Mouse (Mus musculus): ENCODE results near the gene Csad. TPM values are rescaled to one million over a fixed set of nuclear protein-coding genes. Genes with fewer than 3 reads are reported as not detected.
A peak's percentile ranks its signal among the peaks of the same experiment; 100 is the strongest.
"Not testable (repeated sequence)": the region's sequence is repeated elsewhere in the genome, so short reads cannot be mapped to it uniquely, and the experiment has no call there.

Csad gene
- polyA plus RNA-seq, 1 experiment: 241 TPM

DNA sequence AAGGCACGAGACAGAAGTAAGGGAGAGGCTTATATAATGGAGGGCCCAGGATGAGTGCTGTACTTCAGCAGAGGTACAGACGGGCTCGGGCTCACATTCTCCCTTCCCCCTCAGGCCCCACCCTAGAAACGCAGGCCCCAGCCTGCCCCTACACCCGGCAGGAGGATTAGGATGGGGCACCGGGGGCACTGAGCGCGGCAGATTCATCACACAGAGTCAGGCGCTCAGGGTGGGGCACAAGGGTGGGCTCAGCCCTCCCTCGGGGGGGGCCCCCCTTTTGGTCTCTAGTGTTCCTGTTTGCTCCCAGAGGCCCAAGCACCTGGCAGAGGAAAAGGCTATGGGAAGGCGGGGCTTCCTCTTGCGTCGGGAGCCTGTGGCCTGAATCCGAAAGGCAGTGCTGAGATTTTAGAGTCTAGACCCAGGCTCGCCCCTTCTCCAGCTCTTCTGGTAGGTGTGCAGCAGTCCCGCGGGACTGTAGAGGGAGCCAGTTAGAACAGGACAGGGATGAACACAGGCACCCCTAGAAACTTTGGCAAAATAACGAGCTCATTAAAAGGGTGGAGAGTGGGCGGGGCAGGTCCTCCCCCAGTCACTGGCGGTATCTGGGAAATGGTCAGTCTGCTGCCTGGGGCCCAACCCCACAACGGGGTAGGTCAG is 31.0 kb upstream of the Csad start:
- DNase-seq (ENCODE audit: low read depth): no peak

DNA sequence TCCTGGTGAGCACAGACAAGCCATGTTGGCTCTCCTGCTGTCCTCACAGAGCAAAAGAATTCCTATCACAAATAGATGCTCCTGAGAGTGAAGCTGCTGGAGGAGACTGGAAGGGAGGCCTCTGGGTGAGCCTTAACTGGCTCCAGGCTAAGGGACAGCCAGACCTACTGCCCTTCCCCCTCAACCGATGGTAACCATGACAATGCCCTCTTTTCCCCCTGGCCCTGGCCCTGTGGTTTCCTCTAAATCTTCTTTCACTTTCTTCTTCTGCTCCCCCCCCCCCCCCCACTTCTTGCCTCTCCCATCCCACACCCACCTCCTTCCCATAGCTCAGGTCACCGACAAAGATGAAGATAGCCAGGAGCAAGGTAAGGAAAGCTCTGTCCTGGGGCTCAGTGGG is 29.4 kb upstream of the Csad start:
- DNase-seq (ENCODE audit: low read depth): no peak

DNA sequence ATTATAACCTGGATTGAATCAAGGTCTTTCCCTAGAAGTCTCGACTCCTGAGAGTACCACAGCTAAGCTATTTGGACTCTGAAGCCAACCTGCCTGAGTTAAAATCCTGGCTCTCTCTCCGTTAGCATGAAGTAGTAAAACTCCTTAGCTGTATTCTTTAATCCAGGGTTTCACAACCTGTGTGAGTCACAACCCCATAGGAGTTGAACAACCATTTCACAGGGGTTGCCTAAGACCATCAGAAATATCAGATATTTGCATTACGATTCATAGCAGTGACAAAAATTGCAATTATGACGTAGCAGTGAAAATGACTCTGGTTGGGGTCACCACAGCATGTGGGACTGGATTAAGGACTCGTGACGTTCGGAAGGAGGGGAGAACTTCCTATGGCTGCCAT is 28.2 kb upstream of the Csad start:
- DNase-seq (ENCODE audit: low read depth): no peak

DNA sequence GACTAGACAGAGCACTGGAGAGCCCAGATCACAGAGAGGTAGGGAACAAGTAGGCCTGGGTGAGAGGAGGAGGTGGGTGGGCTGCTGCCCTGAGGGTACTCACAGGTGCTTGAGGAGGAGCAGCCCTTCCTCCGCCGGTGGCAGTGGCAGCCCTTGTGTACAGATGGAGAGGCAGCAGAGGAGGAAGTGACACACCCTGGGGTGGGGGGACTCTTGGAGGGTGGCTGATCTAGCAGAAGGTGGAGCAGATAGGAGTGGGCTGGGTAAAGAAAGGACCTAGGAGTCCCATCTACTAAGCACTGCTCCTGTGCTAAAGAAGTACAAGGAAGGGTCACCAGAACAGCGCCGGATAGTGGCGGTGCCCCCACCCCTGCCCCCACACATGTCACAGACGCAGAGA is 27.2 kb upstream of the Csad start, which contains the start of gene Itgb7:
TSS of gene Itgb7 (minus strand) at position 197 of the 400 bp plus-strand sequence.
- DNase-seq (ENCODE audit: low read depth): no peak

DNA sequence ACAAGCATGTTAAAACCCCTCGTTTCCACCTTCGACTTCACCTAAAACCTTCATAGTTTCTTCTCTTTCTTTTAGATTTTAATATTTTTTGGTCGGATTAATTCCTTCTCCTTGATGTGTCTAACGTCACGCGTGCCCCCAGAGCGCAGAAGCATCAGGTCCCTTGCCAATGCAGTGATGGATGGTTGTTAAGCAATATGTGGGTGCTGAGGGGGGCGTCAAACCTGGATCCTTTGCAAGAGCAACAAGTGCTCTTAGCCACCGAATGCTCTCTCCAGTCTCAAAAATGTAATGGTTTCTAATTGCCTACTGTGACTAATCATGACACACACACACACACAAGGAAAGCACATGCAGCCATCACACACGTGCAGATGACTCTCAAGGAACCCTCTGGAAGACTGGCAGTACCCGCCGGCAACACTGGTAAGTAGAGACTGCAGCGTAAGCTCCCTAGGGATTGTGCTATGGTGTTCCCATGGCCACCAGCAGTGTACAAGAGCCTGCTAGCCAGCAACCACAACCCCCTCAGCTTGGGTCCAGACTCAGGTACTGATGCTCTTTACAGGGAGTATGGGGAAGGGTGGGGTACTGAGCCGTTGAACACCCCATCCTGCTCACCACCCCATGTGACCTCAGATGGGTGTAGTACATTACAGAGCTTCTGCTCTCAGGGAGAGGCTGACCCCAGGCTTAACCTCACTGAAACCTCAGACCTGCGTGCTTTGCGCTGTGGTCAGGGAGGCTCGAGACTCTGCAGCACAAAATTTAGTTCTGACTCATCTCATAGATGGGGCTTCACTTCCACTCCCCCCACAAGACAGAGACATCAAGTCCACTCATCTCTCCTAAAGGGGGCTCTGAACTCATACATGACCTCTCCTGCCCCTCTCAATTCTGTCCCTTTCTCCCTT is 26.1 kb upstream of the Csad start:
- DNase-seq (ENCODE audit: low read depth): no peak

DNA sequence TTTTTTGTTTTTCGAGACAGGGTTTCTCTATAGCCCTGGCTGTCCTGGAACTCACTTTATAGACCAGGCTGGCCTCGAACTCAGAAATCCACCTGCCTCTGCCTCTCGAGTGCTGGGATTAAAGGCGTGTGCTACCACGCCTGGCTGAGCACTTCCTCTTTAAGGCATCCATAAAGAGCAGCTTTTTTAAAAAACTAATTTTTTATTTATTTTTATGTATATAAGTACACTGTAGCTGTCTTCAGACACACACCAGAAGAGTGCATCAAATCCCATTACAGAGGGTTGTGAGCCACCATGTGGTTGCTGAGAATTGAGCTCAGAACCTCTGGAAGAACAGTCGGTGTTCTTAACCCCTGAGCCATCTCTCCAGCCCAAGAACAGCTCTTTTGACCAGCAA is 21.1 kb upstream of the Csad start:
- not testable (repeated sequence) for DNase-seq (ENCODE audit: low read depth)

DNA sequence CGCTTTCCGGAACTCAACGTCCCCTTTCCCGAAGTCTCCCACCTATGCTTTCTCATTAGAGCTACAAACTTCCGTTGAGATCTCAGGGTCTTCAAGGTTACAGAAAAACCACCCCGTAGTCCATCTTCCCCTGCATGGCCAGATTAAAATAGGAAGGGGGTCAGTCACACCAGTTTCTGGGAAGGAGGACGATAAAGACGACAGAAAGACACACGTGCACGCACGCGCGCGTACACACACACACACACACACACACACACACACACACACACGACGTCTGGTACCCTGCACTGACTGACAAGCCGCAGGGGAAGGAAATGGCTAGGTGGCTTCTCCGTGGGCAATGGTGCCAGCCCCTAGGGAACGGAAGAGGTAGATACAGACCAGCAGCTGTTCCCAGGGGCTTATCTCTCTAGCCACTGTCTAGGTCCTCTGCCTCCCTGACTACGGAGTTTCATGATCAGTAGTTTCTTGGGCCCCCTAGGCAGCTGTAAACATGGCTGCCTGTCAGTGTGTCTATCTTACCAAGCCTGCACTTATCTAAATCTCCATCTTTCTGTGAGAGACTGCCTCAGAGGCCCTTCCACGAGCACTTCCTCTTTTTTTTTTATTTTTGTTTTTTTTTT is 20.6 kb upstream of the Csad start:
- DNase-seq (ENCODE audit: low read depth): no peak

DNA sequence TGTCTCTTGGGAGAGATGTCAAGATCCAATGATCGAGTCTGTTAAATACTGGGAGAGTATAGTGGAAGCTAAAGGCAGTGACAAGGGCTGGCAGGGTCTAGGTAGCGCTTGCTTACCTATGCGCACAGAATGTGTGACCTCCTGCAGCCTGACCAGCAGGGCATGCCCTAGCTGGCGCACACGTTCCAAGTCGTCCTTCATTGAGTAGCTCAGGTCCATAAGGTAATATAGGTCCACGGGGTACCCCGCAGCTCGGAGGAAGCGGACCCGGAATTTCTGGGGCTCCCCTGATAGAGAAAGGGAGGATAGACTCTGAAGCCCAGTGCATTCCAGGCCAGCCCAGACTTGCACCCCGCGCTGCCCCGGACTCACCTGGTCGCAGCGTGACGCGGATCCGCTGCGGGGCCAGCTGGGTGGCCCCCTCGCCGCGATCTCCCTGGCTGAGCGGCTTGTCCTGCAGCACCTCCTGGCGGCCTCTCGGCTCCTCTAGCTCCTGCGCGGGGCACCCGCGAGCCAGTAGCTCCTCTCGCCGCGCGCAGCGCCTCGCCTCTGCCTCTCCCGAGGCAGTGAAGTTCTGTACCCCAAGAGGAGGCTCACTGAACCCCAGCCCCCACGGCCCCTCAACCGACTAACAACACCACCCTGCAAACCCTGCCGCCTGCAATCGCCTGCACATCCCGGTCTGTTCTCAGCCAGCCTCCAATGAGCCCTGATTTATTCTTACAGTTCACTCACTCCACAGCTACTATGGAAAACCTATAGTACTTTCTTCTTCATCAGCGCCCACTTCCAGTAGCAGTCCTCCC is 19.9 kb upstream of the Csad start:
- no peak for DNase-seq (ENCODE audit: low read depth)

DNA sequence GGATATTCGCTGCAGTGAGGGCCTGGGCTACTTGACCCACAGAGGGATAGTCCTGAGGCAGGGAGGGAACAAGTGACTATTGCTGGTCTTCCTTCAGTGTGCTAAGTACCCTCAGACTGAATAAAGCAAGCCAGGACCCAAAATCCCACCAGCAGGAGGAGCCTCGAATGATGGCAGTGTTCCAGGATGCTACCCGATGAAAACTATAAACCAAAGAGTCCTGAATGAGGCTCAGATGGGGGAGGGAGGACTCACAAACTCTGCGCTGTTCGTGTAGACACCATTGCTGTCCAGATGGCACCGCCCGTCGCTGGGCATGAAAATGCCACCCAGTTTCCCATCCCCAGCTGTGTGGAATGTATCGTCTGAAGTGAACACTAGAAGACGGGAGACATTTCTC is 17.9 kb upstream of the Csad start:
- DNase-seq (ENCODE audit: low read depth): no peak

DNA sequence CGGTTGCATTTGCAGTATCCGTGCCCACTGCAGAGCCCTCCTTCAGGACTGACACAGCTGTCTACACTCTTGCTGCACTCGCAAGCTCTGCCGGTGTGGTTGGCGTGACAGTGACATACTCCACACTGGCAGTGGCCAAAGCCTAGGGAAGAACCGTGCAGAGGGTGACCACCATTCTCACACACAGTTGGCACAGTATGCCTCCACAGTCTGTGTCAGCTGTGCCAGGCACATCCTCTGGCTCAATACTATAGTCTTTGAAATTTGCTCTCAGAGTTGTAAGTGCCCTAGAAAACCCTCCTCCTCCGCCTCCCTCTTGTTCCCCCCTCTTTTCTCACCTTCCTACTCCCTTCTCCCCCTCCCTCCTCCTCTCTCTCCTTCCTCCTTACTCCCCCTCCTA is 12.8 kb upstream of the Csad start:
- DNase-seq (ENCODE audit: low read depth): no peak

DNA sequence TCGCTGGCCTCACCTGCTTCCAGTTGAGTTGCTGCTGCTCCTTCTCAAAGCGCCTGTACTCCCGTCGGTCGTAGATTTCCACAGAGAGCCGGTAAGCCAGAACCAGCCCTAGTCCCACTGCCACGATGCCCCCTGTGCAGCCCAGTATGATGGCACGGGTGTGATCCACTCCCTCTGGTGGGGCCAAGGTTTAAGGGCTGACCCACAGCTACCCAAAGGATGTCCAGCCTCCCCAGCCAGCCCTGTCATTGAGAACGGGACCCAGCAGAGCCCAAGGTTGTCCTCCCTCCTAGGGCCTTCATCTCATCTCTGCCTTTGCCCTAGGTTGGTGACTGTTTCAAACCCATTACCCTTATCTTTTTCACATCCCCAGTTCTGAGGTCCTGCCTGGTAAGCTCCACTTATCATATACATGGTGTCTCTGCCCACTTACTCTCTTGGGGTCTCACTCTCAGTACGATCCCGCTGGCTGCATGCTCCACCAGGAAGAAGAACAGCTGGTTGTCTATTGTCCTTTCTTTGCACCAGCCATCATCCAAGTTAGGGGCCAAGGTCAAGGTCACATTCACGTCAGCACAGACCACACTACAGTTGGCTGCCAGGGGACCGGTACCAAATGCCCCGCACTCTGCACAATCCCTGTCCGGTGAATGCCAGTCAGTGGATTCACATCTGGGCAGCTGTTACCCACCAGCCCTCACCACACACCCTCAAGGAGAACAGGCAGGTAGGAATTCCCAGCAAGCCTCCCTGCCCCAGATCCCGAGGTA is 12.1 kb upstream of the Csad start:
- DNase-seq (ENCODE audit: low read depth): no peak

DNA sequence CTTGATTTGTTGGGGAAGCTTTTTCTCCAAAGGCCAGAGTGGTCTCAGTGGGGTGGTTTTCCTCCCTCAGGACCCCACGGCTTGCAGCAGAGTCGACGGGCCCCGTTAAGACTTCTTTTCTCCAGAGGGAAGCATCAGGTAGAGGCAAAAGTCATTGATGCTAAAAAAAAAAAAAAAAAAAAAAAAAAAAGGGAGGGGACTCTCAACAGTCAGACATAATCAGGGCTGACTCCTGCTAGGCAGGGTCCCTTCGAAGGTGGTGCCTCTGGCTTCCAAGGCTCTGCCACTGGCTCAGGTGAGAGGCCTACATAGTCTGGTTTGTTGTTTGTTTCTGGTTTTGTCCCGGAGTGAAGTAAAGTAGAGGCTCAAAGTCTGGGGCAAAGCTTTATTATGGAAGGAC is 11.1 kb upstream of the Csad start:
- no peak for DNase-seq (ENCODE audit: low read depth)

DNA sequence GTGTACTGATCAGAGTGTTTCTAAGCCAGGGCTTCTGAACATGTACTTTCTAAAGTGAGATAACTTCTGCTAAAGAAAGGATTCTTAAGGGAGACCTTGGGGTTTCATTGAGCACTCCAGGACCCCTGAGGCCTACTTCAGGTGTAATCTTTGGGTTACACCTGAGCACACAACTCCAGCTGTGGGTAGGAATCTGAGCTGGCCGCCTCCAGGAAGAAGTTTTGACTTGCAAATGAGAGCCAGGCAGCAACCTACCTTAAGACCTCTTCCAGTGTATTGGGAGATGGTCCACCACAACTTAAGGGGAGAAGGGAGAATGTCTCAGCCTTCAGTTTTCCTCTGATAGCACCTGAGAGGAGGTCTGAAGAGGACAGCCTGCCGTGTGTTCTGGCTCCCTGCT is 9.6 kb upstream of the Csad start:
- no peak for DNase-seq (ENCODE audit: low read depth)

DNA sequence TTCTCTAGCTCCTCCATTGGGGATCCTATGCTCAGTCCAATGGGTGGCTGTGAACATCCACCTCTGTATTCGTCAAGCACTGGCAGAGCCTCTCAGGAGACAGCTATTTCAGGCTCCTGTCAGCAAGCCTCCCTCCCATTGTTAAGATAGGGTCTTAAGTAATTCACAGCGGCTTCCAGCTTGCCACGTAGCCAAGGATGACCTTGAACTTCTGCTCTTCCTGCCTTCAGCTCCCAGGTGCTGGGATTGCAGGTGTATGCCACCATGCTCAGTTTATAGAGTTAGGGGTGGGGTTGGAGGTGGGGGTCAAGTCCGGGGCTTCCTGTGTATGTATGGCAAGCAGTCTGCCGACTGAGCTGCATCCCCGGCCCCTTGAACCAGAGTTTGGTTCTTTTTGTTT is 7.4 kb upstream of the Csad start:
- no peak for DNase-seq (ENCODE audit: low read depth)

DNA sequence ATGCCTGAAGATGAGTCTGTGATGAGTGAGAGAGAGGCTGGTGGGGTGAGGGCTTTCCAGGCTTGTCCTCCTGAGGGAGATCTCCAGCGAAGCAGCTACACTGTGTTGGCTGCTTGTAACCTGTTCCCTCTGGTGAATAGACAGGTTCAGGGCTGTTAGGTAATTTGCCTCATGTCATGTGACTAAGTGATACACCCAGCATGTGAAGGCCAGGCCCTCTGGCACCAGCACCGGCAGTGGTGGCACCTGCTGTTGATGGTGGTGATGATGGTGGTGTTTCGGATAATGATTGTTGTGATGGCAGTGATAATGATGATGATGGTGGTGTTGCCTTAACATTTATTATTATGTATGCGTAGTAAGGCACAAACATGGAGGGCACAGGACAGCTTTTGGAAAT is 6.3 kb upstream of the Csad start:
- DNase-seq (ENCODE audit: low read depth): no peak

DNA sequence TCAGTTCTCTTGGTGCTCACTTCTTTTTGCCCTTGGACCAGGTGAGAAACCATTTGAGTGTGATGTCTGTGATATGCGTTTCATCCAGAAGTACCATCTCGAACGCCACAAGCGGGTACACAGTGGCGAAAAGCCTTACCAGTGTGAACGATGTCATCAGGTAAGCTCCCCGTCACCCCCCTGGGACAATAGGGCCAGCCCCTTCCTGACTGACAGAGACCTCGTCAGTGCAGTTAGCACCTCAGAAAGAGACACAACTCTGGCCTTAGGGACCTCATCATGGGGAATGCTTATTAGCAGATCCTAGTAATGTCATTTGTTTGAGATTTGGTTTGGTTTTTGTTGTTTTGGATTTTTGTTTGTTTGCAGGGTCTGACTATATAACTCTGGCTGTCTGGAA is 4.6 kb upstream of the Csad start:
- no peak for DNase-seq (ENCODE audit: low read depth)

DNA sequence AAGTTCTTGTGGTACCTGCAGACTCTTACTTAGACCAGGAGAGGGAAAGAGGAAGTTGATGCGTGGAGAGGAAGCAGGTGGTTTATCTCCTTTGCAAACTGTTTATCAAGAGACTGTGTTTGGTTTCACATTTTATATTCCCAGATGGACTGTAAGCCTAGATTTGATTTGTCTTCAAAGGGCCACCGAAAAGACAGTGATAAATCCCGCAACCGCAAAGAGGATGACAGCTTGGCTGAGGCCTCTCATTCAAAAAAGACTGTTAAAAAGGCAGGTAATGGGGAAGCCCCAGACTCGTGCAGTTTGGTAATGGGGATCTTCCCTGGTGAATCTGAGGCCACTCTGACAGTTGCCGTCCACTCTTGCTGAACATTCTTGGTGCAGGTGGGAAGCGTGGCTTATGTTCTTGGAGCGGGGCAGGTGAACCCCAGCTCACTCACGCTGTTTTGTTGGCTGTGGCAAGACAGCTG is 3.6 kb upstream of the Csad start:
- no peak for DNase-seq (ENCODE audit: low read depth)

DNA sequence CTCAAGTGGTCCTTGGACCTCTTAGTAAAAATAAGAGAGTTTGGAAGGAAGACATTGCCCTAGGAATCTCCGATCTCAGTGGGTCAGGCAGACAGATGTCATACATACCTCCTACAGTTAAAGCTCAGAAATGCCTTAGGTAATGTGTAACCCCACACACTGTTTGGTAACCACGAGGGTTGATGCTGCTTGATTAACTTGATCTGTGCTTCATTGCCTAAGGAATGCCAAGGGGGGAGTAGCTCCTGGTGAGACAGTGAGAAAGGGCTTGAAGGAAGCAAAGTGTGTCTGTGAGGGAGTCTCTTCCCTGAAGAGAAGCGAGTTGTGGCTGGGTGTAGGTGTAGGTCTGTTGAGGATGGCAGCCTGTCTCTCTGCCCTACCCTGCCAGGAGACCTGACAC is 2.8 kb upstream of the Csad start:
- no peak for DNase-seq (ENCODE audit: low read depth)

DNA sequence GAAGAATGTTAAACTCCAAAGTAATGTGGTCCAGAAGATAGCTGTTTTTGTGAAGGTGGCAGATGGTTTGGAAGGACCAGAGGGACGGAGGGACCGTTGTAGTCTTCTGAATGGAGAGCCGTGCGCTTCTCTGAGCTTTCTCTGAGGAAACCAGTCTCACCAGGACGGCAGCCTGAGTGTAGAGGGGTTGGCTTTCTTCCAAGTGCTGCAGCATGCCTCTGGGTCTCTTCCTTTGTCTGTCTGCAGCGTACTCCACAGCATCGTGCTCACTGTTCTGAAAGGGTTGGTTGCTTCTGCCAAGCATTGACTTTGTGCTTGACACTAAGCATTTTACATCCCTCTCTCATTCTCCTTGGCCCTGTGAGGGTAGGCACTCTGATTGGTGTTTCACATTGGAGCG is 1.3 kb upstream of the Csad start:
- no peak for DNase-seq (ENCODE audit: low read depth)

DNA sequence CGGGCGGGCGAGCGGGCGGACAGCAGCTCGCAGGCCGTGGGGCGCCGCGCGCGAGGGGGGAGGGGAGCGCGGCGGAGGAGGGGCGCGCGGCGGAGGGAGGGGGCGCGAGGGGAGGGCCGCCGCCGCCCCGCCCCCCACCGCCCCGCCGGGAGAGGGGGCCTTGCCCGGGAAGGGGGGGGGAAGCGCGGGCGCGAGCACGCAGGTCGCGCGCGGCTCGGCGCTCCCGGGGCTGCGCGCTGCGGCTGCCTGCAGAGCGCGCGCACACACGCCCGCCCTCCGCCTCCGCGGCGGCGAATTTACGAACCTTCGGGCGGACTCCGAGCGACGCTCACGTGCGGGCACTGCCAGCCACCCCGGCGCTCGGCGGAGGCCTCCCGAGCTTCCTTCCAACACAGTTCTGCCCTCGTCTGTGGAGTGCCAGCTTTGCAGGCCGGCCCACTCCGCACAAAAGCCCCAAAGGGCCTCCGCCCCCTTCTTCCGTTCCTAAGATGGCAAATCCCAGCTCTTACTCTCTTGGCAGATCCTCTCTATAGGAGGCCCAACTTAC is 616 bp downstream of the Csad start:
- DNase-seq (ENCODE audit: low read depth): peak; percentile 79

Measured in gonadal fat pad, adult 2 months (tissue).